Mouse (Mus musculus) liver, embryonic 12.5 days (tissue): ENCODE measurements around the gene Slc39a1. TPM values are rescaled to one million over a fixed set of nuclear protein-coding genes. Genes with fewer than 3 reads are reported as not detected.

Experiments
- ATAC-seq: fragments of 200-750 bp; cut with Nextera tagmentation; 2 replicates; pipeline ENCODE4 v1.8.0; 2017; ENCODE audit warnings: moderate number of reproducible peaks, mild to moderate bottlenecking, moderate library complexity
- H3K27ac ChIP-seq: fragments of 300-500 bp; sonication (generic); 2 replicates; pipeline ENCODE4 v1.5.1; 2016; ENCODE audit warnings: mild to moderate bottlenecking
- H3K27me3 ChIP-seq: fragments of 300-500 bp; sonication (generic); replicated peaks from 2 replicates; pipeline ENCODE4 v1.6.1; 2016; ENCODE audit warnings: mild to moderate bottlenecking, moderate library complexity
- H3K36me3 ChIP-seq: fragments of 300-500 bp; sonication (generic); 2 replicates; pipeline ENCODE4 v1.6.1; 2016; ENCODE audit warnings: mild to moderate bottlenecking, moderate library complexity
- H3K4me1 ChIP-seq: fragments of 300-500 bp; sonication (generic); 2 replicates; pipeline ENCODE4 v1.6.1; 2016
- H3K4me2 ChIP-seq: fragments of 300-500 bp; sonication (generic); 2 replicates; pipeline ENCODE4 v1.6.1; 2016; ENCODE audit warnings: mild to moderate bottlenecking, moderate library complexity
- H3K4me3 ChIP-seq: fragments of 300-500 bp; sonication (generic); 2 replicates; pipeline ENCODE4 v1.5.1; 2016; ENCODE audit warnings: mild to moderate bottlenecking, moderate library complexity
- H3K9ac ChIP-seq: fragments of 300-500 bp; sonication (generic); 2 replicates; pipeline ENCODE4 v1.6.1; 2016; ENCODE audit warnings: mild to moderate bottlenecking, moderate library complexity
- H3K9me3 ChIP-seq: fragments of 300-500 bp; sonication (generic); replicated peaks from 2 replicates; pipeline ENCODE4 v1.6.1; 2016; ENCODE audit warnings: mild to moderate bottlenecking, moderate library complexity
- WGBS: fragments of 180-500 bp; shearing (Covaris S2); methylation state at CpG from one replicate; pipeline ENCODE4 v1.1.7; 2016; ENCODE audit not compliant: insufficient replicate concordance; 5-methylcytosine and 5-hydroxymethylcytosine counted together
- polyA plus RNA-seq: library from polyadenylated mRNA; unstranded; fragments of >200 nt; fragmentation: Nextera tagmentation; extraction: Ambion mirVana; gene quantifications from 2 replicates; pipeline ENCODE4 v1.2.1, GENCODE M21; 2016

Slc39a1 gene
- 30.7 and 33.1 TPM in 2 replicates for polyA plus RNA-seq

- Histone ChIP-seq H3K27ac (peak within 1 kb of the TSS; percentile 82), H3K9me3 (no peaks in the 10 kb centered on the region), H3K27me3 (no peaks in the 10 kb centered on the region), H3K4me3 (peak within 1 kb of the TSS; percentile 72), H3K9ac (peak within 1 kb of the TSS; percentile 78), H3K36me3 (peaks cover 16% of the 10 kb centered on the region), H3K4me2 (peak within 1 kb of the TSS; percentile 90), H3K4me1 (peaks cover 41% of the 10 kb centered on the region)
- 1% methylated on average over 44 of the region's 44 CpGs for WGBS
- peak; percentile 90 for ATAC-seq
Observed at GRCm38 (mm10) chr3:90247960-90248745, at the start of gene Slc39a1. Gene Slc39a1, plus strand, starts transcription at chr3:90248172.

DNA sequence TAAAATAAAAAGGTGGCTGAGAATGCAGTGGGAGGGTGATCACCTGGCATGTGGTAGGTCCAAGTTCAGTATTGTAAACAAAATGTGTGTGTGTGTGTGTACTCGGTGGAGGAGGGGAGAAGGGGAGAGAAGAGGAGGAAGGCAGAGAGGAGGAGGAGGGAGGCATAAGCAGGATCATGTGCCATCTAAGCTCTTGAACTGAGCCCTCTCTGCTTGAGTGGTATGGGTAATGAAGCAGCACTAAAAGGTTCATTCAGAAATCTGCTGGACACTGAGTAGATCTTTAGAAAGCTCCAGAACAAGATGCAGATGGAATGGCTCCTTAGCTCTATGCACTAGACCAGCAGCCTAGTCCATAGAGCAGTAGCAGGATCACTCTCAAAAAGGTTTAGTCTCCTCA, 45.1 kb upstream of the Slc39a1 start:
- no peaks in the 10 kb centered on the region for H3K9me3 ChIP-seq
- H3K36me3 ChIP-seq, result peaks cover 13% of the 10 kb centered on the region
- H3K4me2 ChIP-seq, result no peak overlapping the region
- no peaks in the 10 kb centered on the region for H3K4me1 ChIP-seq
- WGBS, result 68% methylated on average over 1 of the region's 1 CpGs
- no peaks in the 10 kb centered on the region for H3K27me3 ChIP-seq
- no peak for ATAC-seq
- H3K27ac ChIP-seq, result no peak overlapping the region
- H3K4me3 ChIP-seq, result no peak overlapping the region
- H3K9ac ChIP-seq, result no peak overlapping the region

- no peaks in the 10 kb centered on the region for H3K27me3 ChIP-seq
- no peaks in the 10 kb centered on the region for H3K9me3 ChIP-seq
- 0 out of 2 replicates have a peak, but pooled peaks cover 1% of the 10 kb centered on the region for H3K4me1 ChIP-seq
- WGBS, result 57% methylated on average over 5 of the region's 5 CpGs
- no peak overlapping the region for H3K4me3 ChIP-seq
- H3K9ac ChIP-seq, result no peak overlapping the region
- ATAC-seq, result no peak
- H3K36me3 ChIP-seq, result peaks cover 20% of the 10 kb centered on the region
- no peak overlapping the region for H3K4me2 ChIP-seq
- no peak overlapping the region for H3K27ac ChIP-seq
Observed at GRCm38 (mm10) chr3:90203619-90204018, 44.4 kb upstream of the Slc39a1 start.

- 0 out of 2 replicates have a peak, but pooled peaks cover 8% of the 10 kb centered on the region for H3K4me1 ChIP-seq
- no peak overlapping the region for H3K4me3 ChIP-seq
- no peak for ATAC-seq
- H3K27ac ChIP-seq, result no peak overlapping the region
- no peak overlapping the region for H3K4me2 ChIP-seq
- no peak overlapping the region for H3K9ac ChIP-seq
- peaks cover 30% of the 10 kb centered on the region for H3K36me3 ChIP-seq
- no peaks in the 10 kb centered on the region for H3K9me3 ChIP-seq
- 81% methylated on average over 2 of the region's 2 CpGs for WGBS
- H3K27me3 ChIP-seq, result no peaks in the 10 kb centered on the region
Observed at GRCm38 (mm10) chr3:90204582-90204981, 43.4 kb upstream of the Slc39a1 start.

DNA sequence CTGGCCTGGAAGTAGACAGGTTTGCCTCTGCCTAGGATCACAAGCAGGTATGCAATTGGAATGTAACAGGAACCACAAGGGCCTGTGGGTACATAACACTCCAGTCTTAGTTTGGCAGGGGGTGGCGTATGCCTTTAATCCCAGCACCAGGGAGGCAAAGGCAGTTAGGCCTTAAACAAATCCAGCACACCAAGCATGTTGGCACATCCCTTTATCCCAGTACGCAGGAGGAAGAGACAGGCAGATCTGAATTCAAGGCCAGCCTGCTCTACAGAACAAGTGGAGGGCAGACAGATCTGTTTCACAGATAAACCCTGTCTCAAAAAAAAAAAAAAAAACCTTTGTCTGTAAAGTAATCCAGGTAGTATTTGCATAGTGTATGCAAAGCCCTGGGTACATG, 39.3 kb upstream of the Slc39a1 start:
- Histone ChIP-seq H3K4me3 (no peak overlapping the region), H3K36me3 (peaks cover 62% of the 10 kb centered on the region), H3K4me1 (peaks cover 38% of the 10 kb centered on the region), H3K9me3 (no peaks in the 10 kb centered on the region), H3K9ac (no peak overlapping the region), H3K27ac (0 out of 2 replicates have a peak overlapping the region, but pooled peaks have one; percentile 8), H3K27me3 (no peaks in the 10 kb centered on the region), H3K4me2 (no peak overlapping the region)
- WGBS, result 80% methylated on average over 2 of the region's 2 CpGs
- ATAC-seq, result no peak

GRCm38 (mm10) chr3:90209908-90210566, 37.9 kb upstream of the Slc39a1 start:
- no peaks in the 10 kb centered on the region for H3K27me3 ChIP-seq
- WGBS, result 85% methylated on average over 5 of the region's 5 CpGs
- 0 out of 2 replicates have a peak overlapping the region, but pooled peaks have one; percentile 30 for H3K27ac ChIP-seq
- H3K9ac ChIP-seq, result no peak overlapping the region
- H3K36me3 ChIP-seq, result peaks cover 62% of the 10 kb centered on the region
- ATAC-seq, result no peak
- H3K4me1 ChIP-seq, result peaks cover 45% of the 10 kb centered on the region
- no peaks in the 10 kb centered on the region for H3K9me3 ChIP-seq
- H3K4me2 ChIP-seq, result 0 out of 2 replicates have a peak overlapping the region, but pooled peaks have one; percentile 0
- H3K4me3 ChIP-seq, result no peak overlapping the region

DNA sequence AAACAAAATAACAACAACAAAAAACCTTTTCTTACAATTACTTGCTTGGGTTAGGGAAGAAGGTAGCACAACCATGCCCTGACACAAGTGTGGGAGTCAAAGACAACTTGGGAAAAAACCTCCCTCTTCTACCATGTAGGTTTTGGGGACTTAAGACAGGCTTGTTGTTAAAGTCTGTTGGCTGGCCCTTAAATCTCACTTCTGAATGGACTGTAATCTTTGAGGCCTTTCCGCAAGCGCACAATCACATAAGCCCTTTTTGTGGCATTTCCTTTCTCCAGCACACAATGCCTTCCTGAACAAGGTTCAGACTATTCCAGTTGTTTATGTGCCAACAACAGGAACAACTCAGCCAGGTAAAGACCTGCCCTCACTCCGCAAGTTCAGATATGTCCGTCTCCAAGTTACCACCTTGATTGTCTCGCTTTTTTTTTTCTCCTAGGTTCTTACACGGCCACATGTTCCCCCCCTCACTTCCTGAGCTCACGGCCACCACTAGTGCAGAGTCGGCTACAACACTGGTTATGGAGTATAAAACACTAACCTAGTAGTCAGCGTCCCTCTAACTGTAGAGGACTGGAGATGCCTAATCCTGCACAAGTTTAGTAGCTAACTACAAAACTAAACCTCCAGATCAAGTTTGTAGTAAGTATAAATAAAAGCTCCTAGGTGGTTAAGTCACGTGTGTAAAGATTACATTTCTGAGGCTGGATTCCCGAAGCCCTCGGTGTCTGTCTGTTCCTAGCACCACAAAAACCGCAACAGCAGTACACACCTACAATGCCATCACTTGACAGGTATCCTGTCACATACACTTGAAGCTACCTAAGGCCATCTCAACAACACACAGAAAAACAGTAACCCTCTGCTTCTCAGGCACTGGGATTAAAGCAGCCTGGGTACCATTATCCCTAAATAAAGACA, 36.2 kb upstream of the Slc39a1 start:
- 31% methylated on average over 13 of the region's 13 CpGs for WGBS
- no peak for ATAC-seq
- peak overlapping the region; percentile 89 for H3K4me3 ChIP-seq
- H3K27me3 ChIP-seq, result no peaks in the 10 kb centered on the region
- peak overlapping the region; percentile 92 for H3K9ac ChIP-seq
- H3K27ac ChIP-seq, result peak overlapping the region; percentile 86
- peak overlapping the region; percentile 91 for H3K4me2 ChIP-seq
- peaks cover 47% of the 10 kb centered on the region for H3K4me1 ChIP-seq
- no peaks in the 10 kb centered on the region for H3K9me3 ChIP-seq
- peaks cover 58% of the 10 kb centered on the region for H3K36me3 ChIP-seq

DNA sequence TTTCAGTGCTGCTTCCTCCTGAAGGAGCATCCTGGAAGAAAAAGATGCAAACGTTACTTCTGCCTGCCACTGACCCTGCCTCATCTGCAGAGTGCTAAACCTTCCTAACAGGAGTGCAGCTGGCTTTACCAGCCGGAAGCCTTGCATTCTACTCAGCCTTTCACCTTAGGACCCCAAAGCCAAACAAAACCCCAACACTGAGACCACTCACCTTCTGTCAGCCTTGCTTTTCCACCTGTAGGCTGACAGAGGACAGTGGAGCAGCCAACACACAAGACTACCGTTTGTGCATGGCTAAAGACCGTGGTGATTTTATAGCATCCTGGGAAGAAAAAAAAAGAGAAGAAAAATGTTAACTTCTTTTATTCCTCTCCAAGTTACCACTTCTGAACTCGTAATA, 35.2 kb upstream of the Slc39a1 start:
- Histone ChIP-seq H3K27ac (peak overlapping the region; percentile 86), H3K4me3 (peak overlapping the region; percentile 89), H3K36me3 (peaks cover 51% of the 10 kb centered on the region), H3K27me3 (no peaks in the 10 kb centered on the region), H3K9ac (peak overlapping the region; percentile 92), H3K9me3 (no peaks in the 10 kb centered on the region), H3K4me2 (peak overlapping the region; percentile 91), H3K4me1 (peaks cover 47% of the 10 kb centered on the region)
- WGBS, result 4% methylated on average over 5 of the region's 5 CpGs
- no peak for ATAC-seq

GRCm38 (mm10) chr3:90213377-90213866, 34.5 kb upstream of the Slc39a1 start, which contains the start of the genes Rps27 and Rab13:
Gene Rps27, minus strand, starts transcription at chr3:90213651.
Gene Rab13, plus strand, starts transcription at chr3:90213695.
- H3K27ac ChIP-seq, result peak within 1 kb of the TSS; percentile 86
- no peaks in the 10 kb centered on the region for H3K9me3 ChIP-seq
- H3K4me1 ChIP-seq, result peaks cover 47% of the 10 kb centered on the region
- peak within 1 kb of the TSS; percentile 91 for H3K4me2 ChIP-seq
- H3K27me3 ChIP-seq, result 0 out of 2 replicates have a peak, but pooled peaks cover 5% of the 10 kb centered on the region
- WGBS, result under 1% methylated on average over 42 of the region's 42 CpGs
- peaks cover 44% of the 10 kb centered on the region for H3K36me3 ChIP-seq
- ATAC-seq, result peak; percentile 93
- H3K9ac ChIP-seq, result peak within 1 kb of the TSS; percentile 92
- H3K4me3 ChIP-seq, result peak within 1 kb of the TSS; percentile 89

DNA sequence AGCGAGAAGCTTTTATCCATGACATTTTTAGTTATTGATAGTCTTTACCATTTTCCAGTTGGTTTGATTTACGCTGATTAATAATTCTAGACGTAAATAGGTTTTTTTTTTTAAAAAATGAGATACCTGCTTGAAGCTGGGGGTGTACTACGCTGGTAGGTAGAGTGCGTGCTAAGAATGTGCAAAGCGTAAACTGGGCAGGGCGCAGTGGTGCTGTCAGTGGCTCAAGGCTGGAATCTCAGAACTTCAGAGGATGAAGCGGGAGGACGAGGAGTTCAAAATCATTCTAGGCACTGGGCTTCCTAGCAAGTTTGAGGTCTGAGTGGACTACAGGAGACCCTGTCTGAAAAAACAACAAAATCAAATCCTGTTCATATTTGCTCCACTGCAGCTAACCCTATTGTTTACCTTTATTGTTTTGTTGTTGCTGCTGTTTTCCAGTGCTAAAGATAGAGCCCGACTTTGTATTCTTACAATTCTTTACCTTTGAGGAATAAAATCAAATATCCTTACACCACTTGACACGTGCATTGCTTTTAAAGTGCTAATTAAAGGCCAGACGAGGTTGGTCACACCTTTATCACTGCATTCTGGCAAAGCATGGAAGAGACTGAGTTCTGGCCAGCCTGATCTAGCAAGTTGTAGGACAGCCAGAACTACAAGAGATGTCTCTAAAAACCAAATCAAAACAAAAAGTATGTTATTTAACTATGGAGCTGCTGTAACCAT, 33.9 kb upstream of the Slc39a1 start:
- peak overlapping the region; percentile 50 for H3K27ac ChIP-seq
- peaks cover 40% of the 10 kb centered on the region for H3K4me1 ChIP-seq
- H3K36me3 ChIP-seq, result peaks cover 37% of the 10 kb centered on the region
- H3K9me3 ChIP-seq, result no peaks in the 10 kb centered on the region
- peak; percentile 43; the same call in 1 of the 2 replicates for ATAC-seq
- 13% methylated on average over 12 of the region's 12 CpGs for WGBS
- H3K4me2 ChIP-seq, result peak overlapping the region; percentile 91
- 0 out of 2 replicates have a peak, but pooled peaks cover 7% of the 10 kb centered on the region for H3K27me3 ChIP-seq
- peak overlapping the region; percentile 89 for H3K4me3 ChIP-seq
- peak overlapping the region; percentile 92 for H3K9ac ChIP-seq
